Mouse (Mus musculus) megakaryocyte, embryonic 14.5 days (primary cell): Measurements from ENCODE around the gene Rbm33.

Experiments
- FLI1 ChIP-seq: IDR thresholded peaks from 2 replicates; pipeline ENCODE4 v1.6.1; 2012; ENCODE audit warnings: low read length, inconsistent platforms, mixed read lengths
- GATA1 ChIP-seq: IDR thresholded peaks from 3 replicates; pipeline ENCODE4 v1.6.1; 2012; ENCODE audit warnings: mixed read lengths, low read length, inconsistent platforms, borderline replicate concordance

DNA sequence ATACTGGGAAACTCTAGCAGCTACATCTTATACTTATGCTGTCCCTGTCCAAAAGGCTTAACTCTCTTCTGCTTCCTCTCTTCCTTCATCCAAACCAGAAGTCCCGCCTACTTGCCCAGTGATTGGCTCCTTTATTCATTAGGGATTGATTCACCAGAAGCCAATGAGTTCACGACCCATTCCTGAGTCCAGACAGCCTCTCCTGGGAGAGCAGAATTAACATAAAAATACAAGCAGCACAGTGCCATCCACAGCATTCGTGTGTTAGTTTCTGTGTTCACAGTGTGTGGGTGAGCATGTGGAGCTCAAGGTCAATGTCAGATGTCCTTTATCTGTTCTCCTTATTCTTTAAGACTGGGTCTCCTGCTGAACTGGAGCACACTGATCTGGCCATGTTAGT lies 136.6 kb downstream of the Rbm33 start:
- TF ChIP-seq GATA1 (no peak), FLI1 (no peak)
